9 mouse cellular contexts compared by ENCODE assay signal in genomic region chr11:79994271-79994988, GRCm38 (mm10). TPM values are rescaled to one million over a fixed set of nuclear protein-coding genes. Genes with fewer than 3 reads are reported as not detected.
DNase-seq lines count a peak whose midpoint lies in the region; ATAC-seq lines count a peak whose summit lies in the region.
"Had no signal": no experiment of that assay in that cellular context is flagged by ENCODE, and none has a peak within 500 bp of the region (broad histone marks: within the 10 kb centered on the region; RNA-seq: fewer than 3 reads in every experiment).

No protein-coding gene starts in this region.

- peaks cover 7% of the 10 kb centered on the region; the same call in 1 of the 2 replicates for H3K4me1 ChIP-seq in heart, embryonic 16.5 days (ENCODE audit: control insufficient read depth, insufficient read depth, low read length)
- H3K4me1 ChIP-seq in hindbrain, embryonic 13.5 days (replicated peaks), result peaks cover 11% of the 10 kb centered on the region
- peaks cover 8% of the 10 kb centered on the region for H3K4me1 ChIP-seq in midbrain, embryonic 13.5 days (replicated peaks)

- peaks cover 7% of the 10 kb centered on the region; the same call in 1 of the 2 replicates for H3K36me3 ChIP-seq in heart, embryonic 16.5 days (ENCODE audit: control insufficient read depth, insufficient read depth)
- H3K36me3 ChIP-seq in hindbrain, embryonic 13.5 days, result peaks cover 14% of the 10 kb centered on the region
- peaks cover 17% of the 10 kb centered on the region for H3K36me3 ChIP-seq in midbrain, embryonic 13.5 days

- no peak for ATAC-seq in heart, embryonic 16.5 days (replicated peaks; ENCODE audit: extremely low read depth, insufficient read depth, low FRiP score)
- no peak for ATAC-seq in hindbrain, embryonic 13.5 days (ENCODE audit: low FRiP score)
- ATAC-seq in midbrain, embryonic 13.5 days, result no peak
- ATAC-seq in megakaryocyte progenitor cell, adult 5-6 weeks (replicated peaks; ENCODE audit: poor library complexity), result no peak

- peak overlapping the region; percentile 86 for H3K4me2 ChIP-seq in heart, embryonic 16.5 days (ENCODE audit: low read depth, low read length)
- H3K4me2 ChIP-seq in hindbrain, embryonic 13.5 days, result peak overlapping the region; percentile 76
- H3K4me2 ChIP-seq in midbrain, embryonic 13.5 days (replicated peaks), result peak overlapping the region; percentile 56

- H3K27ac ChIP-seq in heart, embryonic 16.5 days (ENCODE audit: low read length), result no peak overlapping the region
- no peak overlapping the region for H3K27ac ChIP-seq in hindbrain, embryonic 13.5 days
- no peak overlapping the region for H3K27ac ChIP-seq in midbrain, embryonic 13.5 days

- no peaks in the 10 kb centered on the region for H3K9me3 ChIP-seq in heart, embryonic 16.5 days (replicated peaks; ENCODE audit: control insufficient read depth, low read length)
- no peaks in the 10 kb centered on the region for H3K9me3 ChIP-seq in hindbrain, embryonic 13.5 days
- H3K9me3 ChIP-seq in midbrain, embryonic 13.5 days, result no peaks in the 10 kb centered on the region

- H3K4me3 ChIP-seq in heart, embryonic 16.5 days (ENCODE audit: low read length), result peak overlapping the region; percentile 73
- peak overlapping the region; percentile 98 for H3K4me3 ChIP-seq in hindbrain, embryonic 13.5 days
- peak overlapping the region; percentile 99 for H3K4me3 ChIP-seq in midbrain, embryonic 13.5 days (replicated peaks)

- peak overlapping the region; percentile 81 for H3K9ac ChIP-seq in heart, embryonic 16.5 days (ENCODE audit: low read length)
- peak overlapping the region; percentile 94 for H3K9ac ChIP-seq in hindbrain, embryonic 13.5 days
- peak overlapping the region; percentile 91 for H3K9ac ChIP-seq in midbrain, embryonic 13.5 days (replicated peaks)

- H3K27me3 ChIP-seq in heart, embryonic 16.5 days (ENCODE audit: control insufficient read depth, insufficient read depth, low read length), result no peaks in the 10 kb centered on the region
- H3K27me3 ChIP-seq in hindbrain, embryonic 13.5 days, result no peaks in the 10 kb centered on the region
- no peaks in the 10 kb centered on the region for H3K27me3 ChIP-seq in midbrain, embryonic 13.5 days

- WGBS in heart, embryonic 16.5 days, result 2% methylated on average over 7 of the region's 7 CpGs
- 5% methylated on average over 7 of the region's 7 CpGs for WGBS in hindbrain, embryonic 13.5 days
- 6% methylated on average over 7 of the region's 7 CpGs for WGBS in midbrain, embryonic 13.5 days

- no peak for DNase-seq in heart, adult 8-10 months (ENCODE audit: low spot score)
- DNase-seq in Muller cell, postnatal 12 days (ENCODE audit: inconsistent ontology term), result peak; percentile 1
- no peak for DNase-seq in thymus, postnatal 4 days
- DNase-seq in spleen, postnatal 36 days (ENCODE audit: low spot score in 2 of 2), result no peak
- DNase-seq: right cerebral cortex, adult 18-20 months had no signal

RNA-seq across cellular contexts. Expression of gene Suz12, which starts 1.5 kb away (rescaled TPM):
- 12.7 and 13.9 TPM in 2 replicates for polyA plus RNA-seq in heart, embryonic 16.5 days (2015; fragmentation: Nextera tagmentation; extraction: Ambion mirVana)
- total RNA-seq in heart, adult 8-10 months (2022), result 10 to 100 TPM; 22.9 to 28.9 (median 25.0) TPM
- polyA plus RNA-seq in hindbrain, embryonic 13.5 days (2015; fragmentation: Nextera tagmentation; extraction: Ambion mirVana), result 16.0 and 16.9 TPM in 2 replicates
- polyA plus RNA-seq in midbrain, embryonic 13.5 days (2015; fragmentation: Nextera tagmentation; extraction: Ambion mirVana), result 22.1 and 22.5 TPM in 2 replicates
- 138 and 147 TPM in 2 replicates for total RNA-seq in megakaryocyte progenitor cell, adult 5-6 weeks (2015)
- total RNA-seq in megakaryocyte progenitor cell, adult 5-6 weeks (2017), result 81.3 and 101 TPM in 2 replicates

RNA-seq across cellular contexts. Expression of gene Utp6, which starts 32.2 kb away (rescaled TPM):
- polyA plus RNA-seq in heart, embryonic 16.5 days (2015; fragmentation: Nextera tagmentation; extraction: Ambion mirVana), result 30.1 and 34.1 TPM in 2 replicates
- 10 to 100 TPM; 25.0 to 28.1 (median 27.3) TPM for total RNA-seq in heart, adult 8-10 months (2022)
- 42.7 and 45.2 TPM in 2 replicates for polyA plus RNA-seq in hindbrain, embryonic 13.5 days (2015; fragmentation: Nextera tagmentation; extraction: Ambion mirVana)
- polyA plus RNA-seq in midbrain, embryonic 13.5 days (2015; fragmentation: Nextera tagmentation; extraction: Ambion mirVana), result 49.9 and 54.8 TPM in 2 replicates
- total RNA-seq in megakaryocyte progenitor cell, adult 5-6 weeks (2015), result 29.3 and 29.5 TPM in 2 replicates
- total RNA-seq in megakaryocyte progenitor cell, adult 5-6 weeks (2017), result 112 and 156 TPM in 2 replicates
